Mouse (Mus musculus): ENCODE measurements at regions not wholly inside any gene's neighbourhood (a gene's known extent, or its start where the extent isn't known, plus 50 kb on each side); places are given as distances from the start of the nearest gene placed in this dataset.

DNA sequence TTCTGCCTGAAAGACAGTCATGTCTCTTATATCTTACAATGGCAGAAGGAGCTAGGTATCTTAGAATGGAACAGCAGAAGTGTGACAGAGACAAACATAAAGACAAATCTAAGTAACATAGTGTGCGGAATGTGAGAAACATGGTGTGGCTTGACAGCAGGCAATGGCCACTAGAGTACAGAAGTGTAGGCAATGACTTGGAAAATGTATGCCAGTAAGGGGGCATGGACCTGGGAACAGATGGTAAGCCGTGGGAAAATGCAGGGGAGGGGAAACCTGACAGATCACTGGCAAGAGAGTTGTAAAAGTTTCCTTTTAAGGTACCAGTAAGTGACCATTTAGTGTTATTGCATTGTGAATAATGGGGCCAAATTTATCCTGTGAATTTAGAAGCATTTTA, 1238.0 kb upstream of the Slc7a12 start:
- H3K27me3 ChIP-seq (ENCODE audit: control insufficient read depth, insufficient read depth, low read length) = no peaks in the 10 kb centered on the region
- TF ChIP-seq POLR2A (IDR thresholded peaks at IDR 0.05; ENCODE audit: borderline replicate concordance, insufficient read depth, low read length) (no peak), CTCF (IDR thresholded peaks at IDR 0.05; ENCODE audit: borderline replicate concordance, insufficient read depth, low read depth, low read length) (no peak)
- no peaks in the 10 kb centered on the region for H3K4me1 ChIP-seq (ENCODE audit: control insufficient read depth, insufficient read depth, low read length)
- no peak for DNase-seq
- no peak overlapping the region for H3K4me3 ChIP-seq (replicated peaks; ENCODE audit: insufficient read depth, low read depth, low read length)
- H3K27ac ChIP-seq (ENCODE audit: insufficient read depth, low read length) = no peak overlapping the region
- 42% methylated on average over 2 of the region's 2 CpGs for WGBS

DNA sequence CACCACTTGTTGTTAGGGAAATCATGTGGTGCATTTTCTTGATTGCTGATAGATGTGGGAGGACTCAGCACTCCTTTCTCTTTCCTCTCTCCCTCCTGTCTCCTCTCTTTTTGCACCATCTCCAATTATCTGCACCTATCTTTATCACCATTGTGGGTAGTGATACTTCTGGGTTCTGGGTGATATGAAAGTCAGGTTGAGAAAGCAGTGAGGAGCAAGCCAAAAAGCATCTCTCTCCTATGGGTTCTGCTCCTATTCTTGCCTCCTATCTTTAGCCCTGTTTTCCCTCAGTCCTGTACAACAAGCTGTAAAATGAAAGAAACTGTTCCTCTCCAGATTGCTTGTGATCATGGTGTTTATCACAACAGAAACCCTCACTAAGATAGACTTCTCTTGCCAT, 1233.0 kb upstream of the Slc7a12 start:
- H3K27ac ChIP-seq (ENCODE audit: insufficient read depth, low read length) = no peak overlapping the region
- no peaks in the 10 kb centered on the region for H3K4me1 ChIP-seq (ENCODE audit: control insufficient read depth, insufficient read depth, low read length)
- TF ChIP-seq POLR2A (IDR thresholded peaks at IDR 0.05; ENCODE audit: borderline replicate concordance, insufficient read depth, low read length) (no peak), CTCF (IDR thresholded peaks at IDR 0.05; ENCODE audit: borderline replicate concordance, insufficient read depth, low read depth, low read length) (no peak)
- no peak for DNase-seq
- no peaks in the 10 kb centered on the region for H3K27me3 ChIP-seq (ENCODE audit: control insufficient read depth, insufficient read depth, low read length)
- no peak overlapping the region for H3K4me3 ChIP-seq (replicated peaks; ENCODE audit: insufficient read depth, low read depth, low read length)

DNA sequence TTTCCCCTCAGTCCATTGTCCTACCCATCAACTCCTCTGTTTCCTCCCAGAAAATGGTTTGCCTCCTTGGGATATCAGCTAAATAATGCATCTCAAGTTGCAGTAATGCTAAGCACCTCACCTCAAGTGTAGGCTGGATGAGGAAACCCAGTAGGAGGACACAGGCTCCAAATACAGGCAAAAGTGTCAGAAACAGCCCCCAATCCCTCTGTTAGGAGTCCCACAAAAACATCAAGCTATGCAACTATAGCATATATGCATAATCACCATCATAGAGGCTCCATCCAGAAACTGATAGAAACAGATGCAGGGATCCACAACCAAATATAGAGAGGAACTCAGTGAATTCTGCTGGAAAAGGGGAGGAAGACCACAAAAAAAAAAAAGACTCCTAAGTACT, 1231.7 kb upstream of the Slc7a12 start:
- Histone ChIP-seq H3K27ac (ENCODE audit: insufficient read depth, low read length) (no peak overlapping the region), H3K4me1 (ENCODE audit: control insufficient read depth, insufficient read depth, low read length) (no peaks in the 10 kb centered on the region), H3K4me3 (replicated peaks; ENCODE audit: insufficient read depth, low read depth, low read length) (no peak overlapping the region), H3K27me3 (ENCODE audit: control insufficient read depth, insufficient read depth, low read length) (no peaks in the 10 kb centered on the region)
- no peak for TF ChIP-seq POLR2A (IDR thresholded peaks at IDR 0.05; ENCODE audit: borderline replicate concordance, insufficient read depth, low read length)
- TF ChIP-seq CTCF (IDR thresholded peaks at IDR 0.05; ENCODE audit: borderline replicate concordance, insufficient read depth, low read depth, low read length) = no peak
- DNase-seq = no peak

DNA sequence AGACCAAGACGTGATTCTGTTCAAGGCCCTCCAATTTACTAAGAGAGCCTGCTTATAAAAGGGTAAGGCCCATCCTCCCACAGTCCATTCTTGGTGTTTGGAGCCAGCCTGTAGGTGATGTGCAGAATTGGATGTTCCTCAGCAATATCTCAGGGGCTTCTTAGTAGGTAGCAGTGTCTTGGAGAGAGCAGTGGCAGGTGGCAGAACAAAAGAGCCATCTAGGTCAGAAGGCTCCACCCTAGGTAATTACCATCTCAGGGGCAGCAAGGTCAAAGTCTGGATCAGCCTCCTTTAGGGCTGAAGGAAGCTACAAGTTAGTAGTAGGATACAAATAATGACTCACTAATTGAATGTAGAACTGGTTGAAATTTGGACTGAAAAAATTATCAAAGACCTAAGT, 1229.8 kb upstream of the Slc7a12 start:
- Histone ChIP-seq H3K27ac (ENCODE audit: insufficient read depth, low read length) (no peak overlapping the region), H3K27me3 (ENCODE audit: control insufficient read depth, insufficient read depth, low read length) (no peaks in the 10 kb centered on the region), H3K4me1 (ENCODE audit: control insufficient read depth, insufficient read depth, low read length) (no peaks in the 10 kb centered on the region), H3K4me3 (replicated peaks; ENCODE audit: insufficient read depth, low read depth, low read length) (no peak overlapping the region)
- WGBS = 90% methylated on average over 1 of the region's 1 CpGs
- TF ChIP-seq POLR2A (IDR thresholded peaks at IDR 0.05; ENCODE audit: borderline replicate concordance, insufficient read depth, low read length) (no peak), CTCF (IDR thresholded peaks at IDR 0.05; ENCODE audit: borderline replicate concordance, insufficient read depth, low read depth, low read length) (no peak)
- no peak for DNase-seq

DNA sequence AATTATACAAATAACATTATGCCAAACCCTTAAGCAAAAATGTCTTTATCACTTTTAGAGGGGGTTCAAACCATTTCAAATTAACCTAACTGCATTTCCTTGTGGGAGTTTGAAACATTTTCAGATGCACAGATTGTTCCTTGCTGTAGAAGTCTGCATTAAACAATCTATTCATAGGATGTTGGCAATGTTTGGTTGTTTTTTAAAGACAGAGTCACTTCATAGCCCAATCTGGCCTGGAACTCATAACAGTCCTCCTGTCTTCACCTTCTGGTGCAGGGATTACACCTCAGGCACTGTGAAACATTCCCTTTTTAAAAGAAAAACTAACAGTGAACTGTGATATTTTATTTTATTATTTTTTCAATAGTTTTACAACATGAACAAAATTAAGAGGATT, 1226.4 kb upstream of the Slc7a12 start:
- peak in 1 of 2 experiments; percentile 7 for DNase-seq
- no peaks in the 10 kb centered on the region for H3K4me1 ChIP-seq (ENCODE audit: control insufficient read depth, insufficient read depth, low read length)
- no peaks in the 10 kb centered on the region for H3K27me3 ChIP-seq (ENCODE audit: control insufficient read depth, insufficient read depth, low read length)
- no peak overlapping the region for H3K4me3 ChIP-seq (replicated peaks; ENCODE audit: insufficient read depth, low read depth, low read length)
- no peak overlapping the region for H3K27ac ChIP-seq (ENCODE audit: insufficient read depth, low read length)
- no peak for TF ChIP-seq CTCF (IDR thresholded peaks at IDR 0.05; ENCODE audit: borderline replicate concordance, insufficient read depth, low read depth, low read length)

All from cerebellum, adult 2 months (tissue).